Mouse (Mus musculus) liver, embryonic 16.5 days (tissue): Measurements from ENCODE around the gene Taar7f. TPM values are rescaled to one million over a fixed set of nuclear protein-coding genes. Genes with fewer than 3 reads are reported as not detected.
A peak's percentile ranks its signal among the peaks of the same experiment; 100 is the strongest.
"Not testable (repeated sequence)": the region's sequence is repeated elsewhere in the genome, so short reads cannot be mapped to it uniquely, and the experiment has no call there.

Source experiments
- ATAC-seq: fragments of 200-750 bp; cut with Nextera tagmentation; 2 replicates; pipeline ENCODE4 v1.8.0; 2017; ENCODE audit warnings: low read depth, mild to moderate bottlenecking, moderate number of reproducible peaks, moderate library complexity
- H3K27ac ChIP-seq: fragments of 300-500 bp; sonication (generic); 2 replicates; pipeline ENCODE4 v1.5.1; 2014; ENCODE audit warnings: mild to moderate bottlenecking, low read length
- H3K27me3 ChIP-seq: fragments of 300-500 bp; sonication (generic); 2 replicates; pipeline ENCODE4 v1.6.1; 2014; ENCODE audit warnings: low read depth, low read length, mixed read lengths; ENCODE audit not compliant: control insufficient read depth, insufficient read depth
- H3K36me3 ChIP-seq: fragments of 300-500 bp; sonication (generic); 2 replicates; pipeline ENCODE4 v1.6.1; 2014; ENCODE audit warnings: mild to moderate bottlenecking; ENCODE audit not compliant: control insufficient read depth, insufficient read depth
- H3K4me1 ChIP-seq: fragments of 300-500 bp; sonication (generic); 2 replicates; pipeline ENCODE4 v1.6.1; 2014; ENCODE audit warnings: low read depth, low read length, mixed read lengths; ENCODE audit not compliant: control insufficient read depth
- H3K4me2 ChIP-seq: fragments of 300-500 bp; sonication (generic); 2 replicates; pipeline ENCODE4 v1.6.1; 2014; ENCODE audit warnings: low read depth, low read length, mixed read lengths
- H3K4me3 ChIP-seq: fragments of 300-500 bp; sonication (generic); 2 replicates; pipeline ENCODE4 v1.5.1; 2014; ENCODE audit warnings: low read depth, mild to moderate bottlenecking, low read length
- H3K9ac ChIP-seq: fragments of 300-500 bp; sonication (generic); 2 replicates; pipeline ENCODE4 v1.6.1; 2014; ENCODE audit warnings: low read depth, low read length
- H3K9me3 ChIP-seq: fragments of 300-500 bp; sonication (generic); replicated peaks from 2 replicates; pipeline ENCODE4 v1.6.1; 2016; ENCODE audit warnings: low read length; ENCODE audit not compliant: control insufficient read depth
- WGBS: fragments of 180-500 bp; shearing (Covaris S2); extraction: QIAGEN DNeasy Blood & Tissue Kit; methylation state at CpG from one replicate; pipeline ENCODE4 v1.1.7; 2014; ENCODE audit not compliant: insufficient replicate concordance; 5-methylcytosine and 5-hydroxymethylcytosine counted together
- polyA plus RNA-seq: library from polyadenylated mRNA; unstranded; fragments of >200 nt; fragmentation: Nextera tagmentation; extraction: Ambion mirVana; gene quantifications from 2 replicates; pipeline ENCODE4 v1.2.1, GENCODE M21; 2015

Gene Taar7f
- polyA plus RNA-seq, 1 experiment from 2014 or later, result not detected

DNA sequence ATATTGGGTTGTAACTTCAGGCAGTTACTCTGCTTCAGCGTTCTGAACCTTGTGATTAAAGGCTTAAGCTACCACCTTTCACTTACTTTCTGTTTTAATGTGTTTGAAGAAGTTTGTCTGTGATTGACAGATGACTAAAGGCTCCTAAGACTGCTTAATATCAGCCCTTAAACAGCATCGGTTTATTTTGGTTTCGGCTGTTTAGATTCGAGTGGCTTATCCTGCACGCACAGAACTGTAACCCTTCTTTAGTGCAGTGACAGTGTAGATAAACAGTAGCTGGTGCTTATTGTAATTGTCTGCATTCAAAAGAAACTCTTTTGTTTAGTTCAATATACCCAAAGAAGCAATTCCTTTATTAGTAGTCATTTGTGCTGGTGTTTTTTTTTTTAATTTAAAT, 2.7 kb downstream of the Taar7f start:
- Histone ChIP-seq H3K9me3 (no peaks in the 10 kb centered on the region), H3K36me3 (no peaks in the 10 kb centered on the region), H3K9ac (no peak overlapping the region), H3K27me3 (no peaks in the 10 kb centered on the region), H3K4me1 (no peaks in the 10 kb centered on the region), H3K4me2 (no peak overlapping the region), H3K4me3 (no peak overlapping the region), H3K27ac (no peak overlapping the region)
- WGBS, result 31% methylated on average over 5 of the region's 5 CpGs
- ATAC-seq, result peak; percentile 71

DNA sequence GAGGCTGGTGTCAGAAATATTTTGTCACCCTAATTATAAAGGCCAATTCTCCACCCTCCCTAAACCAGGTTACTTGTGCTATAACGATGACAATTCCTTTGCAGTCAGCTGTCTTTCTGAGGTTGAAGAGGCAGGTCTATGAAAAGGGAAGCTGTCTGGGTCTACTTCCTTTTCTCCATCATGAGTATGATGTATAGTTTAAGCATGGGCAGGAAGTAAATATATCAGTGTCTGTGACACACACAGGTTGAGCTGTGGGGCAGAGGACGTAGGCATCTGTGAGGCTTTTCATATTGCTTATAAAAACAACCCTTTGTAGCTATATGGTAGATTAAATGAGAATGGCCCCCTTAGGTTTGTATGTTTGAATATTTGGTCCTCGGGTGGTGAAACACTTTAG, 9.7 kb downstream of the Taar7f start:
- 32% methylated on average over 3 of the region's 3 CpGs for WGBS
- Histone ChIP-seq H3K4me1 (no peaks in the 10 kb centered on the region), H3K36me3 (no peaks in the 10 kb centered on the region), H3K9me3 (no peaks in the 10 kb centered on the region), H3K9ac (no peak overlapping the region), H3K4me3 (no peak overlapping the region), H3K4me2 (no peak overlapping the region), H3K27ac (no peak overlapping the region), H3K27me3 (no peaks in the 10 kb centered on the region)
- ATAC-seq, result no peak

DNA sequence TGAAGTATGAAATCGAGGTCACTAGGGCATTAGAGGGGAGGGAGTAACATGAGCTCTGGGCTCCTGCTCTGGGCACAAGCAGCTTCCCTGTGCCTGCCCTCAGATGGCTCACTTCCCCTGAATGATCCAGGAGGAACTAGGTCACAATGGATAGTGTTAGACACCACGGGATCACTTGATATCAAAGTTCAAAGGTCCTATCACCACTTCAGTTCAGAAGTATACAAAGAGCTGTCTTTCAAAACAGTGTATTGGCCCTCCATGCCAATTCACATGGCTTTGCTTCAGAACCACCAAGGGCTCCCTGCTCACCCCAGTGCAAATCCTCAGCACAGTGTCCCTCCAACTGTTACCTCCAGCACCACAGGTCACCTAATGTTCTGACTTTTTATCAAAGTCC, 25.4 kb downstream of the Taar7f start:
- not testable (repeated sequence) for H3K9me3 ChIP-seq, H3K27ac ChIP-seq, H3K27me3 ChIP-seq, H3K36me3 ChIP-seq, H3K4me1 ChIP-seq, H3K4me3 ChIP-seq, H3K4me2 ChIP-seq, ATAC-seq, H3K9ac ChIP-seq
- 17% methylated on average over 2 of the region's 2 CpGs for WGBS

- H3K27me3 ChIP-seq, ATAC-seq, H3K4me3 ChIP-seq, H3K9ac ChIP-seq, H3K36me3 ChIP-seq, H3K4me2 ChIP-seq, H3K4me1 ChIP-seq, H3K9me3 ChIP-seq, H3K27ac ChIP-seq: not testable (repeated sequence)
- WGBS, result 57% methylated on average over 2 of the region's 4 CpGs
Observed at GRCm38 (mm10) chr10:24076200-24076599, 26.9 kb downstream of the Taar7f start, which contains the start of gene Taar8a. Taar8a (plus strand) TSS chr10:24076500.

- Histone ChIP-seq H3K27ac (no peak overlapping the region), H3K9ac (no peak overlapping the region), H3K36me3 (no peaks in the 10 kb centered on the region), H3K27me3 (no peaks in the 10 kb centered on the region), H3K4me2 (no peak overlapping the region), H3K9me3 (no peaks in the 10 kb centered on the region), H3K4me3 (no peak overlapping the region), H3K4me1 (no peaks in the 10 kb centered on the region)
- WGBS, result 37% methylated on average over 3 of the region's 3 CpGs
- no peak for ATAC-seq
Observed at GRCm38 (mm10) chr10:24080166-24080565, 30.9 kb downstream of the Taar7f start.

GRCm38 (mm10) chr10:24085936-24086335, 36.6 kb downstream of the Taar7f start:
- H3K9me3 ChIP-seq, result no peaks in the 10 kb centered on the region
- H3K36me3 ChIP-seq, result no peaks in the 10 kb centered on the region
- 59% methylated on average over 5 of the region's 5 CpGs for WGBS
- H3K27ac ChIP-seq, result peak overlapping the region; percentile 53
- no peak overlapping the region for H3K4me2 ChIP-seq
- no peaks in the 10 kb centered on the region for H3K27me3 ChIP-seq
- no peaks in the 10 kb centered on the region; the same call in 1 of the 2 replicates for H3K4me1 ChIP-seq
- no peak for ATAC-seq
- no peak overlapping the region for H3K9ac ChIP-seq
- no peak overlapping the region for H3K4me3 ChIP-seq

DNA sequence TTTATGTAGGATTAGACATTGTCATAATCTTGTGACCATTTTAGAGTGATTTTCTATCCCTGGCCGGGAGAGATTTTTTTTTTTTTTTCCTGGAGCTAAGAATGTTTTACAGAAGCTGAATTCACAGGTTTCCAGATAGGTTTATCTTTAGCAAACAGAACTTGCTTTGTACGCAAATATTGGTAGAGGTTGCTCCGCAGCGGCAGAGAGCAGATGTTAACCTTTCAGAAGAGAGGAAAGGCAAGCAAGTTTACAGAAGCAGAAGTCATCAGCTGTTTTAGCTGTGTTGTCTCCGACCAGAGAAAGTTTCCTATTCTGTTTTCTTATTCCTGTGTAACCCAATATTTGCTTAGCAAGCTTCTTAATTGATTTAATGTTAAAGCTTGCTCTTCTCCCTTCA, 37.2 kb downstream of the Taar7f start:
- ATAC-seq, result peak; percentile 41; the same call in 1 of the 2 replicates
- Histone ChIP-seq H3K27ac (no peak overlapping the region), H3K27me3 (no peaks in the 10 kb centered on the region), H3K4me1 (no peaks in the 10 kb centered on the region; the same call in 1 of the 2 replicates), H3K36me3 (no peaks in the 10 kb centered on the region), H3K9me3 (no peaks in the 10 kb centered on the region), H3K4me2 (peak overlapping the region; percentile 15; the same call in 1 of the 2 replicates), H3K4me3 (no peak overlapping the region), H3K9ac (no peak overlapping the region)
- 31% methylated on average over 5 of the region's 5 CpGs for WGBS

- Histone ChIP-seq H3K27me3 (no peaks in the 10 kb centered on the region), H3K4me3 (no peak overlapping the region), H3K9ac (no peak overlapping the region), H3K27ac (no peak overlapping the region), H3K36me3 (no peaks in the 10 kb centered on the region), H3K9me3 (no peaks in the 10 kb centered on the region), H3K4me1 (no peaks in the 10 kb centered on the region; the same call in 1 of the 2 replicates), H3K4me2 (no peak overlapping the region)
- WGBS, result 65% methylated on average over 2 of the region's 2 CpGs
- peak; percentile 27; the same call in 1 of the 2 replicates for ATAC-seq
Observed at GRCm38 (mm10) chr10:24087168-24087567, 37.9 kb downstream of the Taar7f start.

DNA sequence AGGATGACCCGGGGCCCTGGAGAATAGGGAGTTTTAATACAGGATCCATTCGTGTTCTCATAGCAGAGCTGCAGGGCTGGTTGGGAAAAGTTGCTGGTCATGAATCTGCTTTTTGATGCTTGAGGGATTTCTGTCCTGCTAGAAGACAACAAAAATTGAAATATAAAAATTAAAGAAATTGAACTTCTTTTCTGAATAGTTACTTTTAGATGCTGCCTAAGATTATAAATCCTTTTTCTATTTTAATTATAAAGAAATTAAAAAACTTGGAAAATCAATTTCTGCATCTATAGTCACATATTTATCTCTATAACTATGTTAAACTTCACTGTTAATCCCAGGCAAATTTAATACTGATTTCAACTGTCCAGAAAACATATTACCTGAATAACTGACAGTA, 42.9 kb downstream of the Taar7f start, which contains the start of gene Taar8b:
Gene Taar8b, minus strand, starts transcription at position 101 of the 400 bp plus-strand sequence.
- no peak within 1 kb of the TSS for H3K4me3 ChIP-seq
- WGBS, result 46% methylated on average over 2 of the region's 2 CpGs
- no peak for ATAC-seq
- H3K9ac ChIP-seq, result no peak within 1 kb of the TSS
- H3K4me2 ChIP-seq, result no peak within 1 kb of the TSS
- no peaks in the 10 kb centered on the region; the same call in 1 of the 2 replicates for H3K4me1 ChIP-seq
- H3K9me3 ChIP-seq, result no peaks in the 10 kb centered on the region
- H3K27ac ChIP-seq, result no peak within 1 kb of the TSS
- no peaks in the 10 kb centered on the region for H3K27me3 ChIP-seq
- no peaks in the 10 kb centered on the region for H3K36me3 ChIP-seq
